Mouse (Mus musculus): ENCODE data around the gene Msh3. TPM values are rescaled to one million over a fixed set of nuclear protein-coding genes. Genes with fewer than 3 reads are reported as not detected.

The Msh3 gene
- polyA plus RNA-seq, 1 experiment from 2014 or later: 38.8 TPM

DNA sequence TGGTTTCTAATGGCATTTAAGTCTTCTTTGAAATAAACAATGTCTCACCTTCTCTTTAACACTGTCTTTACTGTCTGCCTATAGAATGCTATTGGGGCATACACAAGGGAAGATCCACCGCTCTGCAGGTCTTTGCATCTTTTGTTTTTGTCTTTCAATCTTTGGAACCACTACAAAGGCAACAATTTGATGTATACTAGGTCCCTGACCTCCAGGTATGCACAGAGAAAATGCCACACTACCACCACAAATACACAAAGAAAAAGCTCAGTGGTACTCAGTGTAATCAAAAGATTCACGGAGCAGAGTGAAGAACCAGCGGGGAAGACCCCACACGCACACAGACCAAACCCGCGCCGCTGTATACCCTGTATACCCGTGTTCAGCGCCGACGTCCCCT, 49.1 kb downstream of the Msh3 start, which contains the start of gene Gm20379:
Gm20379 (plus strand) TSS at position 301 of the 400 bp plus-strand sequence.
- WGBS: 94% methylated on average over 11 of the region's 11 CpGs
- Histone ChIP-seq H3K9ac (ENCODE audit: low read length) (no peak within 1 kb of the TSS), H3K9me3 (ENCODE audit: control insufficient read depth, low read length) (no peaks in the 10 kb centered on the region), H3K4me3 (ENCODE audit: low read depth, low read length) (no peak within 1 kb of the TSS), H3K27ac (ENCODE audit: low read depth, low read length) (no peak within 1 kb of the TSS), H3K4me2 (ENCODE audit: low read depth) (no peak within 1 kb of the TSS), H3K4me1 (ENCODE audit: control insufficient read depth, insufficient read depth, low read length) (no peaks in the 10 kb centered on the region), H3K36me3 (ENCODE audit: control insufficient read depth, insufficient read depth, low read length) (no peaks in the 10 kb centered on the region), H3K27me3 (ENCODE audit: control insufficient read depth, insufficient read depth, low read length) (no peaks in the 10 kb centered on the region)
- ATAC-seq (ENCODE audit: insufficient read depth, low FRiP score, low TSS enrichment) (no peak), DNase-seq (ENCODE audit: low spot score) (no peak)

DNA sequence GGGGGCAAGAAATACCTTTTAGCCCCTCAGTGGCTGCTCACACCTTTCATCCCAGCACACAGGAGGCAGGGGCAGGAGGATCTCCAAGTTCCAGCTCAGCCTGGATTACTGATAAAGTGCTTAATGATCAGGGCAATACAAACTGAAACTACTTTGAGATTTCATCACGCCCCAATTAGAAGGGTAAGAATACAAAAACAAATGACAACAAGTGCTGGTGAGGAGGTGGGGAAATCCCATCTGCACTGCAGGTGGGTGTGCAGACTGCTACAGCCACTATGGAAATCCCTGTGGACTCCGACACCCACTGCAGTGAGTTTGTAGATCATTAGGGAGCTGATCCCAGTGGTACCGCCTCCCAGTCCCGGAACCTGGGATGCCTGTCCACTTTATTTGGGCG, 50.5 kb downstream of the Msh3 start:
- Histone ChIP-seq H3K9me3 (ENCODE audit: control insufficient read depth, low read length) (no peaks in the 10 kb centered on the region), H3K4me1 (ENCODE audit: control insufficient read depth, insufficient read depth, low read length) (no peaks in the 10 kb centered on the region), H3K4me3 (ENCODE audit: low read depth, low read length) (no peak overlapping the region), H3K36me3 (ENCODE audit: control insufficient read depth, insufficient read depth, low read length) (no peaks in the 10 kb centered on the region), H3K4me2 (ENCODE audit: low read depth) (no peak overlapping the region), H3K27me3 (ENCODE audit: control insufficient read depth, insufficient read depth, low read length) (no peaks in the 10 kb centered on the region), H3K27ac (ENCODE audit: low read depth, low read length) (no peak overlapping the region), H3K9ac (ENCODE audit: low read length) (no peak overlapping the region)
- ATAC-seq (ENCODE audit: insufficient read depth, low FRiP score, low TSS enrichment): no peak
- 93% methylated on average over 5 of the region's 5 CpGs for WGBS
- no peak for DNase-seq (ENCODE audit: low spot score)

DNA sequence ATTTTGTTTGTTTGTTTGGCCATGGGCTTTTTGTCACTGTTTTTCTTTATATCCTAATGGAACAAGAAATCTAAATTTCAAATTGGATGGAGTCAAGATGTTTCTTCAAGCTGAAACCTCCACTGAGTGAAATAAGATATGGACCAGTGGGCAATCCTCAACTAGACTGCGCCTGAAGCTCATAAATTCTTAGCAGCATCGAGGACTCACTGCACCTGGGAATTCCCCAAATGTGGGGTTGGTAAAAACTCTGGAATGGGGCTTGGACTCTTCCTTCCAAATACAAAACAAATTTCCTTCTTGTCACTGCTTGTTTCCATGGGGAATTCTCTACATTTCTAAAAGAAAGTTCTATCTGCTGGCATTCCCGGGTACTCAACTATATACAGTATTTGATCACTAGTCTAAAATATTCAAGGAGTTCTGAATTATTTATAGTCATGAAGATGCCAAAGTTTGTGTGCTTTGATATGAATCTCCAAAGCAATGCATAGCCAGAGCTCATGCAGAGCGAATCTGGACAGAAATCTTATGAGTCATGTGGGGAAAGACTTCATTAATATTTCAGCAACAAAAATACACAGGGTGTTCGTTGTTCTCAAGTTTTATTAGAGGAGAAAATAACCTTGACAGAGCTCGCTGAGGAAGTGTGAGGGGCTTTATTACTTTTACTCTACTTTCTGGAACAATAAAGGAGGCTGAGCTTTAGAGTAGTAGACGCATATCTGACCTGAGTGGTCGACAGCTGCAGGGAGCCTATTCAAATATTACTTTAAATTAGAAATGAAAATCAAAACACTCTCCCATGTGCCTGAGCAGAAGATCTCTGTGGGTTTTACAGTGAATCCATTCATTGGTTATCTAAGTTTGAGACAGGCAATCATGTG, 51.5 kb downstream of the Msh3 start:
- H3K4me3 ChIP-seq (ENCODE audit: low read depth, low read length): no peak overlapping the region
- H3K9me3 ChIP-seq (ENCODE audit: control insufficient read depth, low read length): no peaks in the 10 kb centered on the region
- no peaks in the 10 kb centered on the region for H3K36me3 ChIP-seq (ENCODE audit: control insufficient read depth, insufficient read depth, low read length)
- H3K4me1 ChIP-seq (ENCODE audit: control insufficient read depth, insufficient read depth, low read length): no peaks in the 10 kb centered on the region
- no peak for ATAC-seq (ENCODE audit: insufficient read depth, low FRiP score, low TSS enrichment)
- no peak overlapping the region for H3K27ac ChIP-seq (ENCODE audit: low read depth, low read length)
- H3K9ac ChIP-seq (ENCODE audit: low read length): no peak overlapping the region
- no peak for DNase-seq (ENCODE audit: low spot score)
- no peaks in the 10 kb centered on the region for H3K27me3 ChIP-seq (ENCODE audit: control insufficient read depth, insufficient read depth, low read length)
- H3K4me2 ChIP-seq (ENCODE audit: low read depth): no peak overlapping the region
- 74% methylated on average over 8 of the region's 8 CpGs for WGBS

DNA sequence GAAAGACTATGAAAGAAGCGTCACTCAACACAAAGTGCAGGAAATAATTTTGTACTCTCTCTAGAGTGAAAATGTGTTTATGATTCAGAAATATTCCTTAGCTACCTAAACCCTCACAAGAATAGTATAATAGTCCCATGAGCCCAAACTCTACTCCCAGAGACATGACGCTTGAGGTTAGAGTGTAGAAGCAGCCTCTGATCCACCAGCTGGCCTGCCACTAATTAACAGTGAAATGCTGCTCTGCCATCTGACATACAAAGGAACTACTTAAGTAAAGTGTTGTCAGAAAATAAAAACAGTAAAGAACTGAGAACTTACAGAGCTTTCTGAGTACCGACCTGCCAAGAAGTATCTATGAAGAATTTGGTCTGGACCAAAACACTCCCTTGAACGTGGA, 52.3 kb downstream of the Msh3 start:
- WGBS: 77% methylated on average over 4 of the region's 4 CpGs
- H3K36me3 ChIP-seq (ENCODE audit: control insufficient read depth, insufficient read depth, low read length): no peaks in the 10 kb centered on the region

DNA sequence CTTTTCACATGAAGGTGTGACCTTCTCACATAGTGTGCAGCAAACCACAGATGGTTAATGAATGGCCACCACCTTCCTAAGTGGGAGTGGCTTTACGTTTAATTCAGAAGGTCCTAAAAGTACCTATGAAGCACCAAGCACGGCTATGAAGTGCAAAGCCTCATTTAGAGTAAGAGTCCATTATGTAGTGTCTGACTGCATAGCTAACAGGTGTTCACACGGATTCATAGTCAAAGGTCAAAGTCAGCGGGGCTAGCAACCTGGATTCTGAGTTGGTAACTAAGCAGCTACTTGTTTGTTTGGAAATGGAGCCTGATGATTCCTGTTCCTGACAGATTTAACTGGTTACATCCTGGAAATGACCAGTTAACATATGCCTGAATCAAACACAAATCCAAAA, 53.0 kb downstream of the Msh3 start:
- H3K4me1 ChIP-seq (ENCODE audit: control insufficient read depth, insufficient read depth, low read length): no peaks in the 10 kb centered on the region
- no peaks in the 10 kb centered on the region for H3K36me3 ChIP-seq (ENCODE audit: control insufficient read depth, insufficient read depth, low read length)
- H3K4me2 ChIP-seq (ENCODE audit: low read depth): no peak overlapping the region
- 74% methylated on average over 4 of the region's 4 CpGs for WGBS
- DNase-seq (ENCODE audit: low spot score) (no peak), ATAC-seq (ENCODE audit: insufficient read depth, low FRiP score, low TSS enrichment) (no peak)
- no peak overlapping the region for H3K9ac ChIP-seq (ENCODE audit: low read length)
- no peaks in the 10 kb centered on the region for H3K27me3 ChIP-seq (ENCODE audit: control insufficient read depth, insufficient read depth, low read length)
- H3K9me3 ChIP-seq (ENCODE audit: control insufficient read depth, low read length): no peaks in the 10 kb centered on the region
- no peak overlapping the region for H3K27ac ChIP-seq (ENCODE audit: low read depth, low read length)
- H3K4me3 ChIP-seq (ENCODE audit: low read depth, low read length): no peak overlapping the region

More for the DNA sequence above, 52.3 kb downstream of the Msh3 start:
- Histone ChIP-seq H3K9ac (ENCODE audit: low read length) (no peak overlapping the region), H3K4me2 (ENCODE audit: low read depth) (no peak overlapping the region), H3K9me3 (ENCODE audit: control insufficient read depth, low read length) (no peaks in the 10 kb centered on the region), H3K4me3 (ENCODE audit: low read depth, low read length) (no peak overlapping the region), H3K27ac (ENCODE audit: low read depth, low read length) (no peak overlapping the region), H3K4me1 (ENCODE audit: control insufficient read depth, insufficient read depth, low read length) (no peaks in the 10 kb centered on the region), H3K27me3 (ENCODE audit: control insufficient read depth, insufficient read depth, low read length) (no peaks in the 10 kb centered on the region)
- DNase-seq (ENCODE audit: low spot score): no peak
- no peak for ATAC-seq (ENCODE audit: insufficient read depth, low FRiP score, low TSS enrichment)

DNA sequence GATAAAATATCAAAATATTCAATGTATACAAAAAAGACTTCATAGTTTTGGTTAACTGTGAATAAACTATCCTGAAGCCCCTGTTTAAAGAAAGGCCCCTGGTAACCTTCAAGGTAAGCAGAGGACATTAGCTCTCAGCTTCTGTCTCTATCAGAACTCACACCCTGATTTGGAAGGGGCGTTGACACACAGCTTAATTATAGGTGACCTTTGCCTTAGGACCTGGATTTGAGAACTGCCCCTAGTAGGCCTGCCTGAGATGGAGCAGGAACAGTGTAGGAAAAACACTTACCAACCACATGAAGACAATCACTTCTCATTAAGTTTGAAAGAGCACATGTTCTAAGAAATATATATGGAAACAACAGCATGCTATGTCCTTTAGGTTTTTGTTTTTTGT, 55.3 kb downstream of the Msh3 start:
- no peaks in the 10 kb centered on the region for H3K36me3 ChIP-seq (ENCODE audit: control insufficient read depth, insufficient read depth, low read length)
- no peak for DNase-seq (ENCODE audit: low spot score)
- H3K27ac ChIP-seq (ENCODE audit: low read depth, low read length): no peak overlapping the region
- no peak overlapping the region for H3K9ac ChIP-seq (ENCODE audit: low read length)
- H3K4me3 ChIP-seq (ENCODE audit: low read depth, low read length): no peak overlapping the region
- no peaks in the 10 kb centered on the region for H3K27me3 ChIP-seq (ENCODE audit: control insufficient read depth, insufficient read depth, low read length)
- H3K4me1 ChIP-seq (ENCODE audit: control insufficient read depth, insufficient read depth, low read length): no peaks in the 10 kb centered on the region
- no peaks in the 10 kb centered on the region for H3K9me3 ChIP-seq (ENCODE audit: control insufficient read depth, low read length)
- no peak overlapping the region for H3K4me2 ChIP-seq (ENCODE audit: low read depth)
- ATAC-seq (ENCODE audit: insufficient read depth, low FRiP score, low TSS enrichment): no peak
- WGBS: 79% methylated on average over 1 of the region's 1 CpGs

DNA sequence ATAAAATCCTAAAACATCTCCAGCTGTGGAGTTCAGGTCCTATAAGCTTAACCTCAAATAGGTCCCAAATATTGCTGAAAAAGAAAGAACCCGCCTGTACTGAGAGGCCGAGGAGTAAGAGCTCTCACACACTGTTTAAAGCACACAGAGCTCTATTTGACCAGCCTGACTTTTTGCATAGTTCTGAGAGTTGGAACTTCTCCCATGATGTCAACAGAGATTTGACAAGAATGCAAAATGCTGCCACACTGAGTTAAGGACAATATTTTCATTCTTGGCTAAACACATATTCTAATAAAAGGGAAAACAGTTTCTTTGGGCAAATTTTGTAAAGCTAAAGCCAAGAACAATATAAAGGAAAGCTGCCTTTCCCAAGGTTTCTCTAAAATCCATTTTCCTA, 57.8 kb downstream of the Msh3 start:
- Histone ChIP-seq H3K36me3 (ENCODE audit: control insufficient read depth, insufficient read depth, low read length) (no peaks in the 10 kb centered on the region; the same call in 1 of the 2 replicates), H3K27me3 (ENCODE audit: control insufficient read depth, insufficient read depth, low read length) (no peaks in the 10 kb centered on the region), H3K9ac (ENCODE audit: low read length) (no peak overlapping the region), H3K27ac (ENCODE audit: low read depth, low read length) (no peak overlapping the region), H3K4me3 (ENCODE audit: low read depth, low read length) (no peak overlapping the region), H3K4me2 (ENCODE audit: low read depth) (no peak overlapping the region), H3K9me3 (ENCODE audit: control insufficient read depth, low read length) (no peaks in the 10 kb centered on the region), H3K4me1 (ENCODE audit: control insufficient read depth, insufficient read depth, low read length) (no peaks in the 10 kb centered on the region)
- no peak for DNase-seq (ENCODE audit: low spot score)
- 92% methylated on average over 2 of the region's 2 CpGs for WGBS
- no peak for ATAC-seq (ENCODE audit: insufficient read depth, low FRiP score, low TSS enrichment)

DNA sequence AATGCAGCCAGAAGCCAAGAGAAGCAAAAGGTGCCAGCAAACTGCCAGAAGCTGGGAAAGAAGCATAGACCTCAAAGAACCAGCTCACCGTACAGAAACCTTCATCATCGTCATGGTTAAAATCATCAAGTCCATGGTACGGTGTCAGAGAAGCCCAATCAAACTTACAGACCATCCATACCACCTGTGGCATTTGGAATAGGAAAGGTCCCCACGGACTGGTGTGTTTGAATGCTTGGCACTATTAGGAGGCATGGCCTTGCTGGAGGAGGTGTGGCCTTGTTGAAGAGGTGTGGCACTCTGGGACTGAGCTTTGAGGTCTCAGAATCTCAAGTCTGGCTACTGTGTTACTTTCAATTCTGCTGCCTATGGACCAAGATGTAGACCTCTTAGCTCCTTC, 58.3 kb downstream of the Msh3 start:
- Histone ChIP-seq H3K36me3 (ENCODE audit: control insufficient read depth, insufficient read depth, low read length) (no peaks in the 10 kb centered on the region; the same call in 1 of the 2 replicates), H3K4me1 (ENCODE audit: control insufficient read depth, insufficient read depth, low read length) (no peaks in the 10 kb centered on the region), H3K4me3 (ENCODE audit: low read depth, low read length) (no peak overlapping the region), H3K9me3 (ENCODE audit: control insufficient read depth, low read length) (no peaks in the 10 kb centered on the region), H3K27me3 (ENCODE audit: control insufficient read depth, insufficient read depth, low read length) (no peaks in the 10 kb centered on the region), H3K4me2 (ENCODE audit: low read depth) (no peak overlapping the region), H3K9ac (ENCODE audit: low read length) (no peak overlapping the region), H3K27ac (ENCODE audit: low read depth, low read length) (no peak overlapping the region)
- DNase-seq (ENCODE audit: low spot score): no peak
- ATAC-seq (ENCODE audit: insufficient read depth, low FRiP score, low TSS enrichment): no peak
- WGBS: 100% methylated on average over 4 of the region's 4 CpGs

DNA sequence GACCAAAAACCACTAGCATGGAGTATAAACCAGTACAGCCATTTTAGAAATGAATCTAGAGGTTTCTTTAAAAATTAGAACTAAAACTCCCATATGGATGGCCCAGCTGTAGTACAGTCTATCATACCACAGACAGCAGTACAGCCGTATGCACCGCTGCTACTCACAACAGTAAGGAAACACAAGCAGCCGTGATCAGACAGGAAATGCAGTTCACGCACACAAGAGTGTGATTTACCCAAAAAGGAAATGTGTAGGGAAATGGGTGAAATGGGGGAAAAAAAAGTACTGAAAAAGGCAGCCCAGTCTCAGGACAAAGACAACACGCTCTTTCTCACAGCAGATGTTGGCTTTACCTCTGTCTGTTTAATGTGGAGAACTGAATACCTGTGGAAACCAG, 60.9 kb downstream of the Msh3 start:
- Histone ChIP-seq H3K4me1 (ENCODE audit: control insufficient read depth, insufficient read depth, low read length) (no peaks in the 10 kb centered on the region), H3K4me3 (ENCODE audit: low read depth, low read length) (no peak overlapping the region), H3K9ac (ENCODE audit: low read length) (no peak overlapping the region), H3K4me2 (ENCODE audit: low read depth) (no peak overlapping the region), H3K27ac (ENCODE audit: low read depth, low read length) (no peak overlapping the region), H3K36me3 (ENCODE audit: control insufficient read depth, insufficient read depth, low read length) (peaks cover 2% of the 10 kb centered on the region), H3K27me3 (ENCODE audit: control insufficient read depth, insufficient read depth, low read length) (no peaks in the 10 kb centered on the region), H3K9me3 (ENCODE audit: control insufficient read depth, low read length) (no peaks in the 10 kb centered on the region)
- WGBS: 85% methylated on average over 5 of the region's 5 CpGs
- ATAC-seq (ENCODE audit: insufficient read depth, low FRiP score, low TSS enrichment): no peak
- no peak for DNase-seq (ENCODE audit: low spot score)

All from neural tube, embryonic 11.5 days (tissue).